Mouse (Mus musculus) midbrain, embryonic 16.5 days (tissue): Measurements from ENCODE around the gene Cpm. TPM values are rescaled to one million over a fixed set of nuclear protein-coding genes. Genes with fewer than 3 reads are reported as not detected.

Experiments
- ATAC-seq: fragments of 200-750 bp; cut with Nextera tagmentation; 2 replicates; pipeline ENCODE4 v1.8.0; 2017; ENCODE audit warnings: moderate TSS enrichment
- H3K27ac ChIP-seq: fragments of 300-500 bp; sonication (generic); 2 replicates; pipeline ENCODE4 v1.5.1; 2014; ENCODE audit warnings: mild to moderate bottlenecking, low read length, mixed read lengths
- H3K27me3 ChIP-seq: fragments of 300-500 bp; sonication (generic); 2 replicates; pipeline ENCODE4 v1.6.1; 2014; ENCODE audit warnings: low read depth, low read length, mixed read lengths; ENCODE audit not compliant: control insufficient read depth, insufficient read depth
- H3K36me3 ChIP-seq: fragments of 300-500 bp; sonication (generic); 2 replicates; pipeline ENCODE4 v1.6.1; 2014; ENCODE audit warnings: mild to moderate bottlenecking, low read length, moderate library complexity, mixed read lengths; ENCODE audit not compliant: control insufficient read depth, insufficient read depth
- H3K4me1 ChIP-seq: fragments of 300-500 bp; sonication (generic); 2 replicates; pipeline ENCODE4 v1.6.1; 2014; ENCODE audit warnings: mild to moderate bottlenecking, low read length, mixed read lengths; ENCODE audit not compliant: control insufficient read depth, insufficient read depth
- H3K4me2 ChIP-seq: fragments of 300-500 bp; sonication (generic); 2 replicates; pipeline ENCODE4 v1.6.1; 2014; ENCODE audit warnings: mild to moderate bottlenecking, low read length, mixed read lengths
- H3K4me3 ChIP-seq: fragments of 300-500 bp; sonication (generic); 2 replicates; pipeline ENCODE4 v1.5.1; 2014; ENCODE audit warnings: low read depth, mild to moderate bottlenecking, low read length, moderate library complexity, mixed read lengths
- H3K9ac ChIP-seq: fragments of 300-500 bp; sonication (generic); 2 replicates; pipeline ENCODE4 v1.6.1; 2014; ENCODE audit warnings: low read depth, low read length, mixed read lengths
- H3K9me3 ChIP-seq: fragments of 300-500 bp; sonication (generic); replicated peaks from 2 replicates; pipeline ENCODE4 v1.6.1; 2014; ENCODE audit warnings: mild to moderate bottlenecking, low read length, mixed read lengths; ENCODE audit not compliant: control insufficient read depth, poor library complexity, severe bottlenecking
- WGBS: fragments of 180-500 bp; shearing (Covaris S2); extraction: QIAGEN DNeasy Blood & Tissue Kit; methylation state at CpG from one replicate; pipeline ENCODE4 v1.1.7; 2014; 5-methylcytosine and 5-hydroxymethylcytosine counted together
- polyA plus RNA-seq: library from polyadenylated mRNA; unstranded; fragments of >200 nt; fragmentation: Nextera tagmentation; extraction: Ambion mirVana; gene quantifications from 2 replicates; pipeline ENCODE4 v1.2.1, GENCODE M21; 2015

The Cpm gene
- polyA plus RNA-seq, 1 experiment from 2014 or later, result 13.5 TPM

- H3K9ac ChIP-seq, result no peak overlapping the region
- WGBS, result 84% methylated on average over 7 of the region's 7 CpGs
- no peak for ATAC-seq
- no peak overlapping the region for H3K4me3 ChIP-seq
- no peaks in the 10 kb centered on the region for H3K4me1 ChIP-seq
- no peaks in the 10 kb centered on the region for H3K9me3 ChIP-seq
- H3K36me3 ChIP-seq, result no peaks in the 10 kb centered on the region
- no peak overlapping the region for H3K4me2 ChIP-seq
- no peak overlapping the region for H3K27ac ChIP-seq
- no peaks in the 10 kb centered on the region for H3K27me3 ChIP-seq
These were observed 36.8 kb upstream of the Cpm start for GRCm38 (mm10) chr10:117592306-117593040.

- Histone ChIP-seq H3K9me3 (no peaks in the 10 kb centered on the region), H3K4me1 (no peaks in the 10 kb centered on the region), H3K27me3 (no peaks in the 10 kb centered on the region), H3K4me2 (no peak overlapping the region), H3K36me3 (no peaks in the 10 kb centered on the region), H3K9ac (no peak overlapping the region), H3K4me3 (no peak overlapping the region), H3K27ac (no peak overlapping the region)
- WGBS, result 94% methylated on average over 5 of the region's 5 CpGs
- ATAC-seq, result no peak
These were observed 36.2 kb upstream of the Cpm start for GRCm38 (mm10) chr10:117593041-117593570.

GRCm38 (mm10) chr10:117593857-117594256, 35.4 kb upstream of the Cpm start:
- Histone ChIP-seq H3K4me3 (no peak overlapping the region), H3K27ac (no peak overlapping the region), H3K9ac (no peak overlapping the region), H3K9me3 (no peaks in the 10 kb centered on the region), H3K4me1 (no peaks in the 10 kb centered on the region), H3K27me3 (no peaks in the 10 kb centered on the region), H3K4me2 (no peak overlapping the region), H3K36me3 (no peaks in the 10 kb centered on the region)
- 89% methylated on average over 13 of the region's 13 CpGs for WGBS
- no peak for ATAC-seq

GRCm38 (mm10) chr10:117594291-117594850, 34.9 kb upstream of the Cpm start:
- 94% methylated on average over 17 of the region's 17 CpGs for WGBS
- Histone ChIP-seq H3K9ac (no peak overlapping the region), H3K36me3 (no peaks in the 10 kb centered on the region), H3K27ac (no peak overlapping the region), H3K27me3 (no peaks in the 10 kb centered on the region), H3K4me1 (no peaks in the 10 kb centered on the region), H3K4me3 (no peak overlapping the region), H3K9me3 (no peaks in the 10 kb centered on the region), H3K4me2 (no peak overlapping the region)
- no peak for ATAC-seq

- Histone ChIP-seq H3K27ac (no peak overlapping the region), H3K4me2 (no peak overlapping the region), H3K9ac (no peak overlapping the region), H3K4me3 (no peak overlapping the region), H3K27me3 (no peaks in the 10 kb centered on the region), H3K36me3 (no peaks in the 10 kb centered on the region), H3K4me1 (no peaks in the 10 kb centered on the region), H3K9me3 (no peaks in the 10 kb centered on the region)
- ATAC-seq, result no peak
- WGBS, result 94% methylated on average over 13 of the region's 13 CpGs
These were observed 34.4 kb upstream of the Cpm start for GRCm38 (mm10) chr10:117594913-117595312.

- Histone ChIP-seq H3K4me3 (no peak overlapping the region), H3K27ac (no peak overlapping the region), H3K36me3 (no peaks in the 10 kb centered on the region), H3K4me2 (no peak overlapping the region), H3K27me3 (no peaks in the 10 kb centered on the region), H3K4me1 (no peaks in the 10 kb centered on the region), H3K9me3 (no peaks in the 10 kb centered on the region), H3K9ac (no peak overlapping the region)
- no peak for ATAC-seq
- 81% methylated on average over 13 of the region's 13 CpGs for WGBS
These were observed 33.7 kb upstream of the Cpm start for GRCm38 (mm10) chr10:117595442-117596164.

GRCm38 (mm10) chr10:117596165-117596735, 33.0 kb upstream of the Cpm start:
- WGBS, result 88% methylated on average over 9 of the region's 9 CpGs
- ATAC-seq, result no peak
- H3K4me3 ChIP-seq, result no peak overlapping the region

GRCm38 (mm10) chr10:117596771-117597324, 32.5 kb upstream of the Cpm start:
- WGBS, result 86% methylated on average over 5 of the region's 5 CpGs
- no peaks in the 10 kb centered on the region for H3K9me3 ChIP-seq
- H3K4me2 ChIP-seq, result no peak overlapping the region
- no peak for ATAC-seq
- H3K9ac ChIP-seq, result no peak overlapping the region
- no peaks in the 10 kb centered on the region for H3K4me1 ChIP-seq
- H3K36me3 ChIP-seq, result no peaks in the 10 kb centered on the region
- no peaks in the 10 kb centered on the region for H3K27me3 ChIP-seq
- H3K27ac ChIP-seq, result no peak overlapping the region
- H3K4me3 ChIP-seq, result no peak overlapping the region

More at GRCm38 (mm10) chr10:117596165-117596735, 33.0 kb upstream of the Cpm start:
- no peak overlapping the region for H3K4me2 ChIP-seq
- no peaks in the 10 kb centered on the region for H3K4me1 ChIP-seq
- H3K27me3 ChIP-seq, result no peaks in the 10 kb centered on the region
- H3K9me3 ChIP-seq, result no peaks in the 10 kb centered on the region
- no peak overlapping the region for H3K27ac ChIP-seq
- H3K9ac ChIP-seq, result no peak overlapping the region
- no peaks in the 10 kb centered on the region for H3K36me3 ChIP-seq
